Mouse (Mus musculus) thymus, adult 2 months (tissue): ENCODE results near the gene Dlg4.

Experiments
- CTCF ChIP-seq: fragments of 200-500 bp; IDR thresholded peaks from 2 replicates; pipeline ENCODE4 v1.5.1; 2012; ENCODE audit warnings: mild to moderate bottlenecking, control low read depth, low read length, moderate library complexity, borderline replicate concordance; ENCODE audit not compliant: control insufficient read depth, poor library complexity, insufficient read depth; ENCODE audit errors: extremely low read depth
- POLR2A ChIP-seq: fragments of 200-500 bp; IDR thresholded peaks from 2 replicates; pipeline ENCODE4 v1.6.1; 2012; ENCODE audit warnings: mild to moderate bottlenecking, low read length, control low read depth, moderate library complexity; ENCODE audit not compliant: control insufficient read depth, poor library complexity, insufficient read depth; ENCODE audit errors: extremely low read depth

DNA sequence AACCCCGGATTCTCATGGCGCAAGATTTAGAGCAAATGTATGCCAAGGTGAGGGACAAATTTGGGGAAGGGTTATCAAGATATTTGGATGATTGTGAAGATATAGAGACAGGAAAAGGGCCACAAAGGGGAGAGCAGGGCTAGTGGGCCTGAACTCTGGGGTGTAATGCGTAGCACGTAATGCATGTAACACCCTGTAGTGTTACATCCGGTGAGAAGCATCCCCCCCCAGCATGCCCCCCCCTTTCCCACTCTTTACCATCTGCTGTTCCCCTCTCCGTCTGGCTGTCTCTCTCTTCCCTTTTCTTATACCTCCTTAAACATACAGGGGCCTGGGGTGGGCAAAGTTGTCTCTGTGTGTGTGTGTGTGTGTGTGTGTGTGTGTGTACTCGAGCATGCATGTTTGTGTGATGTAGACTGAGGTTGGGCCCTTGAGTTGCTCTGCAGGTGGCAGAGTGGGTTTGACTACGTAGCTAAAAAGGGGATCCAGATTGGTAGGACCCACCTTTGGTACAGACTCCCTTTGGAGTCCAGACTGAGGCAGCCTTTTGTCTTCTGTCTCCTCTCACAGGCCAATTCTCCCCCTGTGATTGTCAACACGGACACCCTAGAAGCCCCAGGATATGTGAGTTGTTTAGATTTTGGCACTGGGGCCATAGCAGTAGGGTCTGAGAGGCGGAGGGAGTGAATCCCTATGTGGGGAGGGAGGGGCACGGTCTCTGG, 13.2 kb downstream of the Dlg4 start:
- TF ChIP-seq CTCF = no peak
- TF ChIP-seq POLR2A = no peak
